Mouse (Mus musculus): ENCODE results near the gene Ipp.
A peak's percentile ranks its signal among the peaks of the same experiment; 100 is the strongest.

Ipp gene

DNA sequence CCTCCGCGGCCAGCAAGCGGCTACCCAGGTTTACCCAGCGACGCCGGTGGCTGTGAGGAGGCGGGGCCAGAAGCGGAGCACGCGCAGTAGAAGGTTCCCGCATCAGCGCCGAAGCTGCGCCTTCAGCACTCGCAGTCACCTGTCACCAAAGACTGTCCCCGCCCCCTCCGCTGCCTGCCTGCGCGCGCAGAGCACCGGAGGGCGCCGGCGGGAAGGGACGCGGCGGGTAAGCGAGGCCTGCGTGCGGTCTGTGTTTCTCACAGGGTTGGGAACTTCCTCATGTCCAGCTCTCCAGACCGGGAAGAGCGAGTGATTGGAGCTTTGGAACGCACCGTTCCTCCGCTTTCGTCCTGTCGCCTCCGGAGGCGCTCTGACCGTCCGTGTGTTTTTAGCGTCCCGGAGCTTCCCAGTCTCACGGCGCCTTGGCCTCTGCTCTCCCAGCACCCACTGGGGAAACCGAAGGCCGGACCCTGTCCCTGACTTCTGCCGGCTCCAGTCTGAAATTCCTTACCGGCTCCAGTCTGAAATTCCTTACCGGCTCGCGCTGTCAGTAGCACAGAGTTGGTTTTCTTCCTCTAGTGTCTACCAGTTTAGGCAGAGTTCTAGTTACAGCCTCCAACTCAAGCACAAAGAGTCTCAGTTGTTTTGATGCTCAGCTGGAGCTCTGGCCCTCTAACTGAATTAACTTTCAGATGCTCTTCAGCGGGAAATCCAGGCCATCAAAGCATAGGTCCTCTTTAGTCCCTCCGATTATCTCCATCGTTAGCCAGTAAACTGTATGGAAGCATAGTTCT lies at the start of gene Ipp:
Gene Ipp, plus strand, starts transcription at position 125 of the 794 bp plus-strand sequence.
- peak; percentile 94 to 97 for DNase-seq

DNA sequence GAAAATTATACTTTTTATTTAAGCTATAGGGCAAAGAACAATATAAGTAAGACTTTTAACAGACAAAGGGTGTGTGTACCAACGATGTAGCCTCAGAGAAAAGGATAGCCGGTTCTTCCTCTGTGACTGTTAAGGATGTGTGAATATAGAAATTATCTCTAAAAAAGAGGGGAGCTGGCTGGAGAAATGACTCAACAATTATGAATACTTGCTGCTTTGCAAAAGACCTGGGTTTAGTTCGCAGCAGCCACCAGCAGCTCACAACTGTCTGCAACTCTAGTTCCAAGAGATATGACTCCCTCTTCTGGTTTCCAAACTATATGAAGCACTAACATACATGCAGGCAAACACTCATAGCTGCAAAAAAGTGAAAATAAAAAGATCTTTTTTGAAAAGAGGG lies 45.4 kb upstream of the Ipp start:
- no peak for DNase-seq

DNA sequence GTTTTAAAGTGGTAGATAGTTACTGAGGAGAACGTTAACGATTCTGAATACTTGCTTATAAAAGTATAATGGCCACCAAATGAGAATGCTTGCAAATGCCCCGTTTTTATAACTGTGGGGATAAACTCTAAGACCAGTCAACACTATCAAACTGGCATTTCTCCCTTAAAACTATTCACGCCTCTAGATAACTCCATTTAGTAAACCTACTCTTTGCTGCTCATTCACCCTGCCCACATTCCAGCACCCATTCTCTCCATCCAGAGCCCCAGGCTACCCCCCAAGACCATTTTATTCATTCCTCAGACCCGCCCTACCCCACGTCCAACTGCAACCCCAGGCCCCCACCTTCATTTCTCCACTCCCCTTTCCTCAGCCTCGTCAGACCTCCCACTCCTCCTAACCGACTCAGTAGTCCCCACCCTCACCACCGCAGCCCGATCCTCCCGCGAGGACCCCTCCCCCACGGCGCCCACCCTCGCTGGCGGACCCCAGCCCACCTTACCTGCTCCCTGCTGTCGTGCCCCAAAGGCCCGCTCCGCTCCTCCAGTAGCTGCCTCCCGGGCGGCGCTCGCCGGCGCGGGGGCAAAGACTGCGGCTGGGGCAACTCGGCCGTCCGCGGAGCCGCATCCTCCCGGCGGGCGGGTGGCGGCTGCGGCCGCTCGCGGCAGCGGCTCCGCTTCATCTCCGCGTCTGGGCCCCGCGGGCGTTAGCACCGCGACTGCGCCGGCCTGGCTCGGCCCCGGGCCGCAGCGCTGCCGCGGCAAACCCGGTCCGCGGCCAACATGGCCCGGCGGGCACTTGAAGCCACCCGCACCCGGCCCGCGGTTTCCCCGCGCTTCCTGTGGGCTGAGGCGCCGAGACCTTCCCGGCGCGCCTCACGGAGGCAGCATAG lies 43.9 kb upstream of the Ipp start:
- DNase-seq = peak; percentile 41 to 57

DNA sequence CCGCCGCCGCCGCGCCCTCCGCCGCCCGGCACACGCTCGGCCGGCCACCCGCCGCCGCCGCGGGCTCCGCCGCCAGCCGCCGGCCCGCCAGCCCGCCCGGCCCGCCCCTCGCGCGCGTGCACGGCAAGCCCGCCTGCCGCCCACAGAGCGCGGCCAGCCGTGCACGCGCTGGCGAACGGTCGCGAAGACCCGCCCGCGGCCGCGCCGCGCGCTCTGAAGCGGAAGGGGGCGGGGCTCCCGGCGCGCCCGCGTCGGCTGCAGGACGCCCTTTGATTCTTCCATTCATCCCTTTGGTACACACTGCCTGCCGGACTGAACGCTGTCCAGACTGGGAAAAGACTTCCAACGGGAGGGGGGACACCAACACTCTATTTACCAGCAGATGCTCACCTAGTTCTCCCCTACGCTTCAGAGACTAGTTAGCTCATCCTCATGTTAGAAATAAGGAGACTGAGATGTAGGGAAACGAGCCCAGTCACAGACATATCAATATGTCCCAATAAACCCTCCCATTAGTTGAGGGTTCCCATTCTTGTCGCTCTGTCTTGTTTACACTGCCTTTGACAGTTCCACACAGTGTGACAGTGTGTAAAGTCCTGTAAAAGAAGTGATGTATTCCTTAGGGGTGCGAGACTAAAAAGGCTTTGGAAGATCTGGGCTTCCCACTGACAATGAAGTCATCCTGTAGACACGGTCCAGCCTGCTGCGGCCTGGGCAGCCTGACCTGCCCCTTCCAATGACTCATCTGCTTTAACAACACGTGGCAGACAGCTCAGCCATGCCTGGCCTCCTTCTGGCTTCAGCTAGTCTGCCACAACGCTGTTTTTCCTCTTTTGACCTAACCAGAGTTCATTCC lies 43.0 kb upstream of the Ipp start, which contains the start of gene Mast2:
Gene Mast2, minus strand, starts transcription at position 58 of the 856 bp plus-strand sequence.
- peak; percentile 69 to 81 for DNase-seq

- DNase-seq = no peak
Measured at GRCm38 (mm10) chr4:116481322-116481721, 26.0 kb upstream of the Ipp start.

DNA sequence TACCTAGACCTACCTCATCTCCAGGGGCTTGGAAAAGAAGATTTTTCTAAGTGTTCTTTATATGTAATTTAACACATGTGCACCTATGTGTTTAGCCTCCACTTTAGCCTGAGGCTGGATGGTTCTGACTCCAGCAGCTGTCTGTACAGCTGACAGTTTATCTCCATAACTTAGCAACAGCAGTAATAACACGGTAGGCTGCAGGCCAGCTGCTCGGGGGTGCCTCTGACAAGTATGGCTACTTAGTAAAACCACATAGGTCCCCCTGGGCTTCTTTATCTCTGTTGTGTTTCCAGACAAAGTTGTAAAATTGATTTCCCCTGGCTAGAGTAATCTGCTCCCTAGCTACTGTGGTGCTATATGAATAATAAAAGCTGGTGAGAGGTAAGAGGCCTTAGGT lies 23.9 kb upstream of the Ipp start:
- DNase-seq = no peak

- DNase-seq = peak in 1 of 2 experiments; percentile 5
Measured at GRCm38 (mm10) chr4:116491119-116491536, 16.2 kb upstream of the Ipp start.

- no peak for DNase-seq
Measured at GRCm38 (mm10) chr4:116491886-116492285, 15.5 kb upstream of the Ipp start.

- no peak for DNase-seq
Measured at GRCm38 (mm10) chr4:116492460-116492859, 14.9 kb upstream of the Ipp start.

DNA sequence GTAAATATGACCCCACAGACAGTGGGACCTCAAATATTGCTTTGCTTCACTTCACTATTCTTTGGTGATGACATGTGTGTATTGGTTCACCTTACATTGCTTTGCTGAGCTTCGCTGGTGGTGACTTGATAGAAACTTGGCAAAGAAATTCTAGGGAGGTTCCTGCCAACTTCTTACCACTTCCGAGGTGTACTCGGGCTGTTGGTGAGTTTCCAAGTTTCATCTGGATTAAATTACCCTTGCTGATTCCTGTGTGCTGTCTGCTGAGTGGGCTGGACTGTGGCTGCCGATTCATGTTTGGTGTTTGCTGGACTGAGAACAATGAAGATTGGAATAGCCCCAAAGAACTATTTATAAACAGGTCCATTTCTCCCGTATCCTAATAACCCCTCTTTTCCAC lies 13.7 kb upstream of the Ipp start:
- no peak for DNase-seq

GRCm38 (mm10) chr4:116499978-116500377 lies 7.4 kb upstream of the Ipp start:
- DNase-seq = no peak

DNA sequence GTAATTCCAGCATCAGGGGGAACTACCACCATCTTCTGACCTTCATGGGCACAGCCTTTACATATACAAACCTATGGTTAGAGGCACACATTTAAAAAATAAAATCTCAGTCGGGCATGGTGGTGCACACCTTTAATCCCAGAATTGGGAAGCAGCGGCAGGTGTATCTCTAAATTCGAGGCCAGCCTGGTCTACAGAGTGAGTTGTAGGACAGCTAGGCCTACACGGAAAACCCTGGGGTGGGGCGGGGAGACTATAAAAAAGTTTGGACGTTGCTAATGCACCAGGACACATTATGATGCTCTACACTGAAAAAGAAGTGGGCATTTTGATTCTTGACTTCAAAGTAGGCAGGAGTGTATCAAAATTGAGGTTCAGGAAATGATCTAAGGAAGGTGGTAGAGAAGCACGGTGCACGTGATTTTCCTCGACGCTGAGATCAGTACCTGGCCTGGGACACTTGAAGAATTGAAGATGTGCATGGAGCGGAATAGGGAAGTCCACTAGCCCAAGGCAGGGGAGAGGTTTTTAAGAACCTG lies 394 bp upstream of the Ipp start:
- no peak for DNase-seq

DNA sequence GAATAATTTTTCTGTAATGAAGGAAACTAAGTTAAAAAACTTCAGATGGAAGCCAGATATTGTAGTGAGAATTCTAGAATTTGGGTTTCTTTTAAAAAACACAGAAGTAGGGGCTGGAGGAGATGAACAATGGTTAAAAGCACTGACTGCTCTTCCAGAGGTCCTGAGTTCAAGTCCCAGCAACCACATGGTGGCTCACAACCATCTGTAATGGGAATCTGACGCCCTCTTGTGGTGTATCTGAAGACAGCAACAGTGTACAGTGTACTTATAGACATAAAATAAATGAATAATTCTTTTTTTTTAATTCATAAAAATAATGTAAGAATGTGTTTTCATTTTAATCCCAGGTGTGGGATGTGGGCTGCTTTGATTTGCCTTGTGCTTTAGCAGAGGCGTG lies 23.8 kb downstream of the Ipp start:
- DNase-seq = no peak

DNA sequence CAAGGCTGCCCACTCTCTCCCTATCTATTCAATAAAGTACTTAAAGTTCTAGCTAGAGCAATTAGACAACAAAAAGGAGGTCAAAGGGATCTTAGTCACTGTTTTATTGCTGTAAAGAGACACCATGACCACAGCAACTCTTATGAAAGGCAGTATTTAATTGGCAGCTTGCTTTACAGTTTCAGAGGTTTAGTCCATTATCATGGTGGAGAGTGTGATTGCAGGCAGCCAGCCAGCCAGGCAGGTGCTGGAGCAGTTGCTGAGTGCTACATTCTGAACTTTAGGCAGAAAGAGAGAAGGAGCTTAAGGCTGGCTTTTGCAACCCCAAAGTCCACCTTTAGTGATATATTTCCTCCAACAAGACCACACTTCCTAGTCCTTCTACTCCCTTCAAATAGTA lies 29.0 kb downstream of the Ipp start:
- no peak for DNase-seq

- DNase-seq = no peak
Measured at GRCm38 (mm10) chr4:116537737-116538136, 30.4 kb downstream of the Ipp start.

- DNase-seq = no peak
Measured at GRCm38 (mm10) chr4:116550432-116550831, 43.1 kb downstream of the Ipp start.

DNA sequence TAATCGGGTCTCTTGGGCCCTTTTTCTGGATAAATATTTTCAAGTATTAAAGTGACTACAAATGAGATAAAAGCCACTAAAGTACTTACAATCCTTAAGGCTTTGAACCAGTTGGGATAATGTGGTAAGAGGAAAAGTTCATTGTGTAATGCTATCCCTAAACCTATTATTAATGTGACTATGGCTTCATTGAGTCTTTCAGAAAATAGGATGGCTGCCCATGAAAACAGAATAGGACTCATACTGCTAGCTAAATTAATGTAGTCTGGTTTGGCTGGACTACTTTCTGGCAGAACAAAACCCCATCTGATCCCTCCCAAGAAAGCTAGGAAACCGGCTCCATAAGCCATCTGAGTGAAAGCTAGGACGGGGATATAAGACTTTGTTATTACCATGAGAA lies 45.7 kb downstream of the Ipp start:
- DNase-seq = no peak

DNA sequence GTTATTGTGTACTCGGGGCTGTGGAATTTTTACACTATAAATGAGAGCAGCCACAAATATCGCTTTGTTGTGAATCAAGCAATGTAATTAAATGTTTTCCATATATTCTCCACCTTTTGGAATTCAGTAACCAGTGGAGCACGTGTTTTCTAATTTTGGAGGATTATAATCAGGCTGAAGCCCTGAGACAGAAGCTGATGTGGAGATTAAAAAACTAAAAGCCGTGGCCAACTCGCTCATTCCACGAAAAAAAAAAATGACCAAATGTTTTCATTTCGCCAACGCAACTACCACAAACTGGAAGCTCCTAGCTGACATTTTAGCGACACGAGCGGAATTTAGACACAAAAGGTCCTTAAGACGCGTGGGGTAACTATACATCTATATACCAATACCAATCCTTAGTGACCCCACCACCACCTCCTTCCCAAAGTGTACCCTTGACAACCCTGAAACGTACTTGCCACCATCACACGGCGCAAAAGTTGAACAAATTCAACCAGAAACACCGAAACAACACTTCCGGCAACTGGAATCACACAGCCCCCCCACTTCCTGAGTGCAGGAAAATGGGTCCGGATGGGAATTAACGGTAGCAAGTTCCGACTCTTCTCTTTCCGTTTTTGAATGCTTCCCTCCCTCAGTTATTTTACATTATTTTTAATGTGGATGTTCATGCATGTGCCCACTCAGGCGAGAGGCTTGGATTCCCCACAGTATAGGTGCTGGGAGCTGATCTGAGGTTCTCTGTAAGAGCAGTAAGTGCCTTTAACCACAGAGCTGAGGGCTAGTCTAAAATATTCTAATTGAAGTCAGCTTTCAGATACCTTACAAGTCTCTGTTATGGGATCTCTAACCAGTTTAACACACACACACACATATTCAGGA lies 48.3 kb downstream of the Ipp start, which contains the start of gene Tmem69:
Gene Tmem69, minus strand, starts transcription at position 524 of the 888 bp plus-strand sequence.
- DNase-seq = peak; percentile 30 to 66

- DNase-seq = peak; percentile 88 to 91
Measured at GRCm38 (mm10) chr4:116556561-116557305, 49.4 kb downstream of the Ipp start.

GRCm38 (mm10) chr4:116557306-116558121 lies 50.2 kb downstream of the Ipp start, which contains the start of gene Gpbp1l1:
Gene Gpbp1l1 (plus strand): TSS chr4:116557658.
- peak; percentile 98 for DNase-seq
